Mouse (Mus musculus): ENCODE measurements around the gene Ifngr1.

Ifngr1 gene

GRCm38 (mm10) chr10:19591641-19592441 lies at the start of gene Ifngr1:
Gene Ifngr1 (plus strand): TSS chr10:19591949.
- peak; percentile 99 for DNase-seq

- DNase-seq: no peak
Measured at GRCm38 (mm10) chr10:19546825-19547224, 44.9 kb upstream of the Ifngr1 start.

GRCm38 (mm10) chr10:19548016-19548415 lies 43.7 kb upstream of the Ifngr1 start:
- DNase-seq: no peak

DNA sequence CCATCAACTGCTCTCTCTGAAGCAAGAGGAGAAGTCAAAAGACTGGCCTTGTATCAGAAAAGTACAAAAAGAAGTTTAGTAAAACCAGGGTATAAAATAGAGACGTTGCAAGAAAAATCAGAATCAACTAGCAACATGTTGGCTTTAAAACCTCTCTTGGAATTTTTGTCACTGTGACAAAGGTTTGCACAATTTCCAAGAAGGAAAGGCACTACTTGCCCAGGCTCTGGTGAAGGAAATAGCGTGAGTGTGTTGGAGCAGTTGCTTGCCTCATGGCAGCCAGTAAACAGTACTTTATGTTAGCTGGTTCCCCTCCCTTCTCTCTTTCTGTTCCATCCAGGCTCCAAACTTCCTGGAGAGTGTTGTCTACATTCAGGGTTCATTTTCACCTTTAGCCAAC lies 43.3 kb upstream of the Ifngr1 start:
- DNase-seq: no peak

DNA sequence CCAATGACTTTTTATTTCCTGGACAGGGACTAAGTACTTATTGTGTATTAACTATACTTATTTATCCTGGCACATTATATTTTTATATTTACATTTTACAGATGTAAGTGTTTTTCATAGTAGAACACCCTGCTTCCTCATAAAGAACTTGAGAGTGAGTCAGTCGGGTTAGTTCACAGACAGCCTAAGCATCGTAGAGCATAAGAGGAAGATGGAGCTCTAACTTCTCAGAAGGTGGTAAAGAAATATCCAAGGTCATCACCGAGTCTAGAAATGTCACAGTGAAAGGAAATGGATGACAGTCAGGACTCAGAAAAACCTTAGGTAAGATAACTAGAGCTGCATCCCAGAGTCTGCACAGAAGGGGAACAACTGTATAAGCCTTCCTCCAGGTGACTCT lies 40.2 kb upstream of the Ifngr1 start:
- DNase-seq: no peak

- DNase-seq: no peak
Measured at GRCm38 (mm10) chr10:19553857-19554256, 37.9 kb upstream of the Ifngr1 start.

- DNase-seq: no peak
Measured at GRCm38 (mm10) chr10:19557696-19558095, 34.1 kb upstream of the Ifngr1 start.

GRCm38 (mm10) chr10:19559565-19560165 lies 32.1 kb upstream of the Ifngr1 start:
- no peak for DNase-seq

DNA sequence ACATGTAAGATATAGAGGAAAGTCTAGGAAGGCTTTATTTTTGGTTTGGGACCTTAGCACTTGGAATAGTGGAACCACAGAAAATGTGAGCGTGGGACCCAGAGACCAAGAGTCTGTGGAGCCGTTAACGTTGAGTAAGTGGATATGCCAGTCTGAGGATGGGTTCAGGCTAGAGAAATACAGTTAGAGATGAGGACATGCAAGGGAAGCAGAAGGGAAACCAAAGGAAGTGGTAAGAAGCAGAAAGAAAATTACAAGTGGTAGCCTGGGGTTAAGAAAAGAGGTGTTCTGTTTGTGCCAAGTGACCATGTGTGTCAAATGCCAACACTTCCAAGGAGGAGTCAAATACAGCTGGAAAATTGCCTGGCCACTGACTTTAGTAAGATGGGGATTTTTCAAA lies 29.2 kb upstream of the Ifngr1 start:
- no peak for DNase-seq

GRCm38 (mm10) chr10:19563443-19563861 lies 28.3 kb upstream of the Ifngr1 start:
- no peak for DNase-seq

GRCm38 (mm10) chr10:19567481-19567880 lies 24.3 kb upstream of the Ifngr1 start:
- no peak for DNase-seq

- no peak for DNase-seq
Measured at GRCm38 (mm10) chr10:19570288-19570687, 21.5 kb upstream of the Ifngr1 start.

GRCm38 (mm10) chr10:19570716-19571115 lies 21.0 kb upstream of the Ifngr1 start:
- DNase-seq: no peak

- no peak for DNase-seq
Measured at GRCm38 (mm10) chr10:19577571-19577970, 14.2 kb upstream of the Ifngr1 start.

GRCm38 (mm10) chr10:19578001-19578400 lies 13.7 kb upstream of the Ifngr1 start:
- no peak for DNase-seq

GRCm38 (mm10) chr10:19578409-19578986 lies 13.3 kb upstream of the Ifngr1 start:
- no peak for DNase-seq

- DNase-seq: no peak
Measured at GRCm38 (mm10) chr10:19580660-19581059, 11.1 kb upstream of the Ifngr1 start.

DNA sequence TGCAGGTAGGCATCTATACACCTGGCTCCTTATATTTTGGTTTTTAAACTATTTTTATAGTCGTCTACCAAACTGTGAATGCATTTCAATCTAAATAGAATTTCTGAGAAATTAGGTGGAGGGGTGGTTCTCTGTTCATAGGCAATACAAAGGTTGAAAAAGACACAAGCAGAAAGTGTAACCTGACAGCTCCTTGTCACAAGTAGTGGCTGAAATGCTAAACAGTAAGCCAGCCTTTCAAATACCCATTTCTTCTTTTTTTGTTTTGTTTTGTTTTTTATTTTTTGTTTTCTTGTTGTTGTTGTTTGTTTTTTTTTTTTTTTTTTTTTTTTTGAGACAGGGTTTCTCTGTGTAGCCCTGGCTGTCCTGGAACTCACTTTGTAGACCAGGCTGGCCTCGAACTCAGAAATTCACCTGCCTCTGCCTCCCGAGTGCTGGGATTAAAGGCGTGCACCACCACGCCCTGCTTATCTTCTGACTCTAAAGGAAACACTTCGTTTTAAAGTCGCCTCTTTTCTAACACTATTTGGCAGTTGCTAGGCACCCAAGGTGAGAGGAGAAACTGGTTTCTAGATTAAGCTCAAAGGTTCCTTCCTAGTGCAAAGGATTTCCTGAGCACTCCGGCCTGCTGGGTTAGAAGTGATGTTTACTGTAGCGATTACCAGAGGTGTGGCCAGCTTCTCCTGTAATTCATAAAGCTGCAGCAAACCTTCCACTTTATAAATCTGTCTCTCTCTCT lies 9.7 kb upstream of the Ifngr1 start:
- no peak for DNase-seq

GRCm38 (mm10) chr10:19582806-19583430 lies 8.8 kb upstream of the Ifngr1 start:
- no peak for DNase-seq

GRCm38 (mm10) chr10:19584064-19584463 lies 7.7 kb upstream of the Ifngr1 start:
- peak; percentile 57 for DNase-seq

GRCm38 (mm10) chr10:19584846-19585245 lies 6.9 kb upstream of the Ifngr1 start:
- DNase-seq: no peak

- DNase-seq: no peak
Measured at GRCm38 (mm10) chr10:19585860-19586259, 5.9 kb upstream of the Ifngr1 start.

GRCm38 (mm10) chr10:19587281-19587680 lies 4.5 kb upstream of the Ifngr1 start:
- no peak for DNase-seq
